Mouse (Mus musculus) lung, adult 18-20 months (tissue): ENCODE data around the gene Rnf216.

Experiments used
- DNase-seq, 2 experiments: peaks; one replicate each; pipeline ENCODE4 v3.0.0; 2022; ENCODE audit warnings: mixed read lengths in 2 of 2

Gene Rnf216

GRCm38 (mm10) chr5:142998171-142998570 lies 114.6 kb downstream of the Rnf216 start:
- no peak for DNase-seq

- DNase-seq, result no peak
Observed at GRCm38 (mm10) chr5:142997526-142997925, 115.3 kb downstream of the Rnf216 start.

- no peak for DNase-seq
Observed at GRCm38 (mm10) chr5:142994746-142995145, 118.0 kb downstream of the Rnf216 start.

- DNase-seq, result no peak
Observed at GRCm38 (mm10) chr5:142989167-142989566, 123.6 kb downstream of the Rnf216 start.

GRCm38 (mm10) chr5:142988520-142988919 lies 124.3 kb downstream of the Rnf216 start:
- DNase-seq, result no peak

- no peak for DNase-seq
Observed at GRCm38 (mm10) chr5:142984271-142984670, 128.5 kb downstream of the Rnf216 start.

- no peak for DNase-seq
Observed at GRCm38 (mm10) chr5:142983174-142983573, 129.6 kb downstream of the Rnf216 start.

- peak in 1 of 2 experiments; percentile 26 for DNase-seq
Observed at GRCm38 (mm10) chr5:142982046-142982801, 130.6 kb downstream of the Rnf216 start.

GRCm38 (mm10) chr5:142976516-142976915 lies 136.3 kb downstream of the Rnf216 start:
- no peak for DNase-seq

- DNase-seq, result no peak
Observed at GRCm38 (mm10) chr5:142974598-142975121, 138.1 kb downstream of the Rnf216 start.

GRCm38 (mm10) chr5:142973971-142974370 lies 138.8 kb downstream of the Rnf216 start:
- no peak for DNase-seq

- DNase-seq, result no peak
Observed at GRCm38 (mm10) chr5:142968411-142968810, 144.4 kb downstream of the Rnf216 start.

- no peak for DNase-seq
Observed at GRCm38 (mm10) chr5:142964650-142965049, 148.1 kb downstream of the Rnf216 start.

GRCm38 (mm10) chr5:142963705-142964494 lies 148.9 kb downstream of the Rnf216 start:
- DNase-seq, result no peak

GRCm38 (mm10) chr5:142963003-142963704 lies 149.6 kb downstream of the Rnf216 start:
- DNase-seq, result peak in 1 of 2 experiments; percentile 22

GRCm38 (mm10) chr5:142962444-142962961 lies 150.3 kb downstream of the Rnf216 start:
- DNase-seq, result no peak

- peak; percentile 24 to 34 for DNase-seq
Observed at GRCm38 (mm10) chr5:142961881-142962443, 150.8 kb downstream of the Rnf216 start.

GRCm38 (mm10) chr5:142961398-142961880 lies 151.4 kb downstream of the Rnf216 start:
- DNase-seq, result peak in 1 of 2 experiments; percentile 28

- DNase-seq, result no peak
Observed at GRCm38 (mm10) chr5:142960775-142961271, 152.0 kb downstream of the Rnf216 start.

GRCm38 (mm10) chr5:142959576-142960556 lies 152.9 kb downstream of the Rnf216 start, which contains the start of gene Fscn1:
Fscn1 (plus strand) TSS chr5:142960343.
- peak; percentile 52 to 71 for DNase-seq

GRCm38 (mm10) chr5:142959156-142959555 lies 153.6 kb downstream of the Rnf216 start:
- DNase-seq, result no peak
